Mouse (Mus musculus) layer of hippocampus, adult 2 months (tissue): ENCODE results near the gene Intu. TPM values are rescaled to one million over a fixed set of nuclear protein-coding genes. Genes with fewer than 3 reads are reported as not detected.
A peak's percentile ranks its signal among the peaks of the same experiment; 100 is the strongest.

ENCODE experiments used
- DNase-seq, 2 experiments: peaks; one replicate each; pipeline ENCODE4 v3.0.0; 2022; ENCODE audit warnings: low spot score in 2 of 2
- H3K27ac ChIP-seq: fragments of 200-600 bp; 2 replicates; pipeline ENCODE4 v1.8.1; 2022
- H3K4me3 ChIP-seq: fragments of 200-600 bp; 2 replicates; pipeline ENCODE4 v1.8.1; 2022; ENCODE audit warnings: mild to moderate bottlenecking
- CTCF ChIP-seq: fragments of 200-600 bp; conservative IDR thresholded peaks from 2 replicates; pipeline ENCODE4 v1.8.1; 2022; ENCODE audit warnings: antibody characterized with exemption, mild to moderate bottlenecking, moderate library complexity
- total RNA-seq, 2 experiments: library from RNA; stranded (reverse); gene quantifications; 2 replicates each; pipeline ENCODE4 v1.2.3; 2021

The Intu gene
- total RNA-seq, 2 experiments from 2014 or later = 5.1 to 7.3 TPM

- TF ChIP-seq CTCF = no peak
- DNase-seq = no peak
- H3K27ac ChIP-seq = no peak overlapping the region
- no peak overlapping the region for H3K4me3 ChIP-seq
These were observed 3.1 kb downstream of the Intu start for GRCm38 (mm10) chr3:40534141-40534540.

- Histone ChIP-seq H3K4me3 (peak overlapping the region; percentile 92), H3K27ac (peak overlapping the region; percentile 36; the same call in 1 of the 2 replicates)
- DNase-seq = peak; percentile 79 to 87
- TF ChIP-seq CTCF = peak; percentile 63
These were observed 9.8 kb downstream of the Intu start for GRCm38 (mm10) chr3:40540567-40541554.

- H3K27ac ChIP-seq = no peak overlapping the region
- H3K4me3 ChIP-seq = no peak overlapping the region
- DNase-seq = no peak
- no peak for TF ChIP-seq CTCF
These were observed 15.5 kb downstream of the Intu start for GRCm38 (mm10) chr3:40546621-40547020.

- H3K27ac ChIP-seq = no peak overlapping the region
- no peak for DNase-seq
- H3K4me3 ChIP-seq = no peak overlapping the region
- no peak for TF ChIP-seq CTCF
These were observed 121.9 kb downstream of the Intu start for GRCm38 (mm10) chr3:40652941-40653352.

- no peak for DNase-seq
- Histone ChIP-seq H3K4me3 (no peak overlapping the region), H3K27ac (no peak overlapping the region)
- no peak for TF ChIP-seq CTCF
These were observed 122.5 kb downstream of the Intu start for GRCm38 (mm10) chr3:40653582-40653981.

- TF ChIP-seq CTCF = no peak
- DNase-seq = no peak
- H3K27ac ChIP-seq = no peak overlapping the region
- H3K4me3 ChIP-seq = no peak overlapping the region
These were observed 122.9 kb downstream of the Intu start for GRCm38 (mm10) chr3:40654028-40654427.

GRCm38 (mm10) chr3:40655571-40655970, 124.5 kb downstream of the Intu start:
- no peak overlapping the region for H3K4me3 ChIP-seq
- H3K27ac ChIP-seq = no peak overlapping the region
- DNase-seq = no peak
- no peak for TF ChIP-seq CTCF

- no peak overlapping the region for H3K4me3 ChIP-seq
- H3K27ac ChIP-seq = no peak overlapping the region
- no peak for TF ChIP-seq CTCF
- no peak for DNase-seq
These were observed 125.3 kb downstream of the Intu start for GRCm38 (mm10) chr3:40656339-40656738.

- Histone ChIP-seq H3K4me3 (no peak overlapping the region), H3K27ac (no peak overlapping the region)
- TF ChIP-seq CTCF = no peak
- DNase-seq = no peak
These were observed 129.1 kb downstream of the Intu start for GRCm38 (mm10) chr3:40660231-40660630.

- no peak overlapping the region for H3K27ac ChIP-seq
- DNase-seq = no peak
These were observed 135.0 kb downstream of the Intu start for GRCm38 (mm10) chr3:40666109-40666508.

GRCm38 (mm10) chr3:40666861-40667719, 136.0 kb downstream of the Intu start:
- DNase-seq = peak; percentile 48 to 54
- H3K27ac ChIP-seq = no peak overlapping the region; the same call in 1 of the 2 replicates
- H3K4me3 ChIP-seq = no peak overlapping the region
- no peak for TF ChIP-seq CTCF

More at GRCm38 (mm10) chr3:40666109-40666508, 135.0 kb downstream of the Intu start:
- H3K4me3 ChIP-seq = no peak overlapping the region
- TF ChIP-seq CTCF = no peak

GRCm38 (mm10) chr3:40668889-40669288, 137.8 kb downstream of the Intu start:
- DNase-seq = no peak
- TF ChIP-seq CTCF = no peak
- Histone ChIP-seq H3K4me3 (no peak overlapping the region), H3K27ac (no peak overlapping the region)

GRCm38 (mm10) chr3:40669395-40669794, 138.3 kb downstream of the Intu start:
- DNase-seq = no peak
- TF ChIP-seq CTCF = no peak
- Histone ChIP-seq H3K4me3 (no peak overlapping the region), H3K27ac (no peak overlapping the region)
